Mouse (Mus musculus) heart, adult 18-20 months (tissue): ENCODE results near the gene Fat3. TPM values are rescaled to one million over a fixed set of nuclear protein-coding genes. Genes with fewer than 3 reads are reported as not detected.

Experiments
- DNase-seq, 2 experiments: peaks; one replicate each; pipeline ENCODE4 v3.0.0; 2021 to 2022; ENCODE audit warnings: mixed read lengths in 1 of 2
- total RNA-seq, 2 experiments: library from RNA; stranded (reverse); gene quantifications; 2 replicates each; pipeline ENCODE4 v1.2.3; 2021

The Fat3 gene
- total RNA-seq, 2 experiments from 2014 or later: 0.42 to 0.46 TPM

- no peak for DNase-seq
These were observed 356.4 kb downstream of the Fat3 start for GRCm38 (mm10) chr9:16144684-16145083.

DNA sequence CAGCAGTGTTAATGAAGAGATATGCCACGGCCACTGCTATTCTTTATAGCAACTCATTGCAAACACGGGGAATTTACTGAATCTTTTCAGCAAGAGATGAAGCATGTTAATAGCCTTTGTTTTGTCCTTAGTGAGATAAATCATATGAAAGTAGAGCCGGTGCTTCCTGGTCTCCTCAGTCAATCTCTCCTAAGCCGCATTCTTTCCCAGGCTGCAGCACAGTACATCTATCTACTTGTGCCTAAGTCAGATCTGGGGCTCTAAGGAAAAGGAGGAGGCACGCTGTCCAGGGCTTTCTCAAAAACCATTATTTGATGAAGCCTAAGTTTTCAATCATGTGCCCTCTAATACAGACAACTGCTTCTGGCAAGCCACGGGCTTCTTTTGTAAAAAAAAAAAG is 361.8 kb downstream of the Fat3 start:
- no peak for DNase-seq

- no peak for DNase-seq
These were observed 368.0 kb downstream of the Fat3 start for GRCm38 (mm10) chr9:16133098-16133497.

GRCm38 (mm10) chr9:16132594-16132993 is 368.5 kb downstream of the Fat3 start:
- no peak for DNase-seq

GRCm38 (mm10) chr9:16121756-16122155 is 379.3 kb downstream of the Fat3 start:
- DNase-seq: no peak

- peak; percentile 63 to 69 for DNase-seq
These were observed 386.1 kb downstream of the Fat3 start for GRCm38 (mm10) chr9:16114821-16115485.

DNA sequence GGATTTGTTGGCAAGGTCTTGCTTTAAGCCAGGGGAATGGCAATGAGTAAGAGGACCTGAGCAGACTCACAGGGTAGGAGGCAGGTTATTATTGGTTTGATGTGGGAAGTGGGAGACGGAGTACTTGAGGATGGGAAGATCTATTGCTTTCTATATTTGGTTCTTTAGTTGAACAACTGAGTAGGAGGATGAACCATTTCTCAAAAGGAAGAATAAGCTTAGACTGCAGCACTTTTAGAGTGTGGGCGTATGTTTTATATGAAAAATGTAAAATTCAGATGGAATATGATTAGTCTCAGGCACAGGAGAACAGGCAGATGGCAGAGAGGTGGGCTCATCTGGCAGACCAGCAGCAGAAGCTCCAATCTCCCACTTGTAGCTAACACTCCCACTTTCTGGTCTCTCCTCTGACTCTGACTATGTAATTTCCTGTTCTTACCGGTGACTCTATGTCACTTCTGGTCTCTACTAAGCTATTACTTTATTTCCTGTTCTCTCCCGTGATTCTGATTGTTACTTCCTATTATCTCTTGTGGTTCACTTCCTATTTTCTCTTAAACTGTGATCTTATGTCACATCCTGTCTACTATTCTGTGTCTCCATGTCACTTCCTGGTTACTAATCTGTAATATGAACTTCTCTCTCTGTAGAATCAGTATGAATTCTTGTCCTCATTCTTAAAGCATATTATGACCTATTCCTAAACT is 387.0 kb downstream of the Fat3 start:
- DNase-seq: peak in 1 of 2 experiments; percentile 2

GRCm38 (mm10) chr9:16107900-16108299 is 393.2 kb downstream of the Fat3 start:
- no peak for DNase-seq

DNA sequence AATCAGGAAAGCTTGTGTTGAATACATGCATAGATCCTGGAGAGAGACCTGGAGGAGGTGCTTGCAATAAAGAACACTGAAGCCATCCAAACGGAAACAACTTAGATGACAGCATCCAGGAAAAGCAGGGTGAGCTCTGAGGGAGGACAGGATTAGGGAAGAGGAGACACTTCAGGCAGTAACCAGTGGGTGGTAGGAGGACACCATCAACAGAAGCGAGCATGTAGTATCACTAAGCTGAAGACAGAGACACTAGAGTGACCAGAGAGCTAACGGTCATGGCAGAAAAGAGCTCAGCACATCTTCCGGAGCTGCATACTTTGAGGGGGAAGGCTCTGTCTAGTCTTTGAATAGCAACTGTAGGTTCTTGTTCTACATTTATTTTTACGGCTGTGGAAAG is 393.7 kb downstream of the Fat3 start:
- DNase-seq: no peak

DNA sequence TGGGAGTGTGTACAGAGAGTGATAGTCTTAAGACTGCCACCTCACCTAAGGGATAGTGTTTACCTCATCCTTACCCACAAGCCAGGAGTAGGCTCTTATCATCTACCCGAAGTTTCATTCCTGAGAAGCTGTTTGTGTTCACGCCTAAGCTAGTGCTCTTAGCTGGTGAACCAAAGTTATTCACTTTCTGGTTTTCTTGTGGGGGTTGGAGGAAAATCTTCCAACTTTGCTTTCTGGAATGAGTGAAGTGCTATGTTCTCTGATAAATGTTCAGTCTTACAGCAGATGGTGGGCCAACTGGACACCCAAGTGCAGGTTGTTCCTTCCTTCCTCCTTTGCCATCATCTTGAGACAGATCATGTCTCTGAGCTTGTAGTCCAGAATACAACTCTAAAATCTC is 402.5 kb downstream of the Fat3 start:
- DNase-seq: no peak

DNA sequence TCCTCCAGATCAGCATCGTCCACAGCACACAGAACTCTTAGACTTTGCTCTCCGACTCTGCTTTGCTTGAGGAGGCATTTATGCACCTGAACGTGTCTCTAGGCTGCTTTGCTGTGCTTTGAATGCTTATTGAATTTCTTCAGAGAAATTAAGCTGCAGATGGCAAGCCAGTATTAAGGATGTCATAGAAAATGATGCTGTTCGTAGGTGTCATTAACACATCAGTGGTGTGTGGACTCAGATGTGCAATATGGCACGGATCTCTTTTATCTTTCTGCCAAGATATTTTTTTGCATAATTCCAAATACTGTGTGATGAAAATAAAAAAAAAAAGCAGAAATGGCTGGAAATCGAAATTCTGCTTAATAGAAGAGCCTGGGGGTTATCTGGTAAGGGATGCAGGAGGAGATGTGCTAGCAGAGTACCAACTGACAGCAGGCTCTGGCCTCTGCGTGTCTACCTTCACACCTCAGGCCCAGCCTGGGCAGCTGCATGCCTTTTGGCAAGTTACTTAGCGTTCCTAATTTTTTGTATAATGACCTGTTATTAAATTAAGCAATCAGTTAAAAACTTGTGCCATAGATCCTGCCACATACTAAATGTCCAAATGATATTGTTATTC is 407.9 kb downstream of the Fat3 start:
- DNase-seq: no peak

- no peak for DNase-seq
These were observed 408.8 kb downstream of the Fat3 start for GRCm38 (mm10) chr9:16092051-16092967.

- no peak for DNase-seq
These were observed 421.8 kb downstream of the Fat3 start for GRCm38 (mm10) chr9:16079292-16079691.

GRCm38 (mm10) chr9:16074664-16075063 is 426.4 kb downstream of the Fat3 start:
- no peak for DNase-seq

DNA sequence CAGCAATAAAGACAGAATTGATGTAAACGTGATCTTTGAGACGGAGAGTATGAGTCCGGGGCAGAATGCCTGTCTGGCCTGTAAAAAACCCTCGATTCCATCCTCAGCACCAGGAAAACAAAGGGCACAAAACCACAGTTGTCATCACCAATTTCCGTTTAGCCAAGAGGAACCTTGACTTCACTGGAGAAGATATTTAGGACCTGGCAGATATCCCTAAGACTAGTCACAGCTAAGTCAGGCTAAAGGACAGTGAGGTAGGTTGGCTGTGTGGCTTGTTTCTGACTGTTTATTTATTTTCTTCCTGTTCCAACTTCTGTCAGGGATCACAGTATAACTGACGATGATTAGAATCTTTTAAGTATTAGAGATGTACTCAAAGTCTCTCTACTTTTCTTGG is 427.0 kb downstream of the Fat3 start:
- DNase-seq: no peak

GRCm38 (mm10) chr9:16063447-16063846 is 437.6 kb downstream of the Fat3 start:
- DNase-seq: no peak

- DNase-seq: no peak
These were observed 438.6 kb downstream of the Fat3 start for GRCm38 (mm10) chr9:16062472-16062871.

DNA sequence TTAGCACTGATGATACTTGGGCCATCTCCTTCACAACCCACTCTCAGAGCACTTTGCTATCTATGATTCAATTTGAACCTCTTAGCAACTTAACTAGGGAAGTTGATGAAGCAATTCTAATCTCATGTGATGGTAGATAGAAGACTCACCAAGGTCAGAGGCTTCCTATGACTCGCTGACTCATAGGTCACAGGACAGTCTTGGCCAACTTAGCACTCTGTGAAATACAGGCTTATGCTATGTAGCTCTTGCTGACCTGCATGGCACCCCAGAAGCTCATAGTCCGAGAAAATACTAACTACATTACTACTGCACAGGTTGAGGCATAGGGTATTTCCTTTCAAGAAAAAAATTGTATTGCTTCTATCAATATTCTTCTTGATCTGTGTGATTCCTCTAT is 454.4 kb downstream of the Fat3 start:
- DNase-seq: no peak

DNA sequence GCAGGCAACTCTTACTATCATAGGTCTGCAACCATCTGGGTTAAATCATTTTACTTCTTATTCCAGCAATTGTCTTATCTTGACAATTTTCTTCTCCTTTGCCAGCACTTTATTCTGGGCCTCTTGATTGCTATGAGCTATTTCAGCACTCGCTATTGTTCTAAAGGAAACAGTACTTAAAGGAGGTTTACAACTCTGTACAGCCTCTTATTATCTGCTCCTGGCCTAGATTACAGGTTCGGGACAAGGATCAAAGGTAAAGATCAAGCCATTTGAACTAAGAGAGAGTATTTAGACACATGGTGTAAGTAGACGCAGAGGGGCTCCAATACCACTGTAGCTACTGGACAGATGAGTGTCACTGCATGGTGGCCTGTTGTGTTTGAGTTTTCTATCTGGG is 463.7 kb downstream of the Fat3 start:
- DNase-seq: no peak

DNA sequence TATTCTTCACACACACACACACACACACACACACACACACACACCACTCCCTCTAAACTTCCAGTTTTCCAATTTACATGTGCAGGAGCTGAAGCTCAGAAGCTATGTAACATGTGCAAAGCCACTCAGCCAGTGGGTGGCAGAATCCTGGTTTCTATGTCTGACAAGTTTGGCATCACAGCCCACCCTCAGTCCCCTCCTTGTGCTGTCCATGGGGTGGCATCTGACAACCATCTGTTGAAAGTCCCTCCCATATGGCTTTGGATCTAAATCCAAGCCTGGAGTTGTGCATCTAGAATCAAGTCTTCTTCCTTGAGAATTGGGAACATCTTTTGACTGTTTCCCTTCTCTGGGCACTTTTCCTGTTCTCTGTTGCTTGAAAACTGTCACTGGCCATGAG is 464.7 kb downstream of the Fat3 start:
- no peak for DNase-seq

DNA sequence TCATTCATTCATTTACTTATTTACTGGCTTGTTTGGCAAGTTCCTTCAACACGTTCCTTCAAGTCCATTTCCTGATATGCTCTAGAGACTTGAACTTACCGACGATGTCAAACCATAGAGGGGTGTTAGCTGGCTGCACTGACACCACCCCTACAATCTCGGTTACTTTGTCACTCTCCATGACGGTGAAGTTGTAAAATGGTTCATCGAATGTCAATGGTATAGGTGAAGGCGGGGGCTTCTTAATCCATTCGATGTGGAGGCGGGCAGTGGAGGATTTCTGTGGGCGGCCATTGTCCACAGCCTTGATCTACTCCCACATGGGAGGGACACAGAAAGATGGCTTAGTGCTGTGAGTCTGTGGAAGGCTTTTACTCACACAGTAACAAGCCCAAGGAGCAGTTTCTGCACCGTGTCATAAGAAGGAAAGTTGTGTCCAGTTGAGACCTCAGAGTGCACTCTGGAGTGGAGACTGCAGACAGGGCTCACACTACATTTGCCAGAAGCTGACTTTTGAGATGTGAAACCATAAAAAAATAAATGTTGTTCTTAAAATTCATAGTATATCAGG is 471.3 kb downstream of the Fat3 start:
- no peak for DNase-seq

DNA sequence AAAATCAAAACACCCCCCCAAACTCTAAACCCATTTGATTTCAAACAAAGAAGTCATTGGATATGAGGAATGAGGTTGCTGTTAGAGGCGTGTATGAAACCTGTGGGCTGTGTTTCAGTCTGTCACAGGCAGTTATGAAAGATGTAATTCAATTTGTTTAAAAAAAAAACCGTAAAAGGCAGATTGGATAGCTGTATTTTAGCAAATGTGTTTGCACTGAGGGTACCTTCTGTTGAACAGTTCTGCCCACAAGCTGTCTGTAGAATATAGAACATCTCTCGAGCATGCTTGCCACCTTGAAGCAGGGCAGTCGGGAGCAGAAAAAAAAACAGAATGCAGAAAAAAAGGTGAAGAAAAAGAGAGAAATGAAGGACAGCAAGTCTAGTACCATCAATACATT is 472.0 kb downstream of the Fat3 start:
- no peak for DNase-seq
